Mouse (Mus musculus) megakaryocyte, adult 5-6 weeks (primary cell): ENCODE measurements around the gene Cdc20b. TPM values are rescaled to one million over a fixed set of nuclear protein-coding genes. Genes with fewer than 3 reads are reported as not detected.

ENCODE experiments used
- ATAC-seq: 2 replicates; pipeline ENCODE4 v1.8.0; 2016; ENCODE audit warnings: mild to moderate bottlenecking, inconsistent platforms; ENCODE audit not compliant: poor library complexity, severe bottlenecking
- total RNA-seq, 2 experiments: library from RNA; stranded (forward) in 1 of 2; stranded (reverse) in 1 of 2; fragments of 153-499, 151-499 nt in 1 of 2; fragments of 221-1000, 200-1000 nt in 1 of 2; gene quantifications; 2 replicates each; pipeline versions ENCODE4 v1.2.3 to v1.2.4; 2015 to 2017

Cdc20b gene
- total RNA-seq, 2 experiments from 2014 or later: not detected

DNA sequence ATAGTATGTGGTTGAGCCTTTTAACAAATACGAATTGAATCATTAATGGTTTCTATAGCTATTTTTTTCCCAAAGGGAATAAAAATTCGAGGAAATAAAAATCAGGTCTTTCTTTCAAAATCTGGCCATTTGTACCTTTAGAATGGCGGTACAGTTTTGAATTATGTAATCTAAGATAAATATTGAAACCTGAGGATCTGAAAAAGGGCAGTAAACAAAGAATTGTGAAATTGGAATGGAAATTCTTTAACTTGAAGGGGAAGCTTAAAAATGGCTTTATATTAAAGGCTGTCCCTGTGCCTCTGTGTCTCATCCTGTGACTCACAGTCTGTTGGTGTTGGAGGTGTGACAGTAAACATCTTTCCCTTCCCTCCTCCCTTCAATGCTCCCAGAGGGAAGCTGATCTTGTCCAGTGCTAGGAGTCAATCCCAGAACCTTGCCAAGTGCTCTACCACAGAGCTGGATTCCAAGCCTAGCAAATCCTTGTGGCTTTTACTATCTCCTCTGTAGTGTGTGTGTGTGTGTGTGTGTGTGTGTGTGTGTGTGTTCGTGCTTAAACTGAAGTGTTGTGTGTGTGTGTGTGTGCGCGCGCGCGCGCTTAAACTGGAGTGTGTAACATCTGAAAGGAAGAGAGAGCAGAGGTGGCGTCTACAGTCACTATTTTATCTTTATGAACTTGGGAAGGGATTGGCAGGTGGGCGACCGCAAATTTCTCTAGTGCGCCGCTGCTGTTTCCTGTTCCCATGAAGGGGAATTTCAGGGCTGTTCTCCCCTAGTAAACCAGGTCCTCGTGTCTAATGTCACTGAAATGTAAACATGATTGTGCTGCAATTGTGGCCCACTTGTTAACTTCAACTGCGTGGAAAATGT, 11.4 kb upstream of the Cdc20b start:
- no peak for ATAC-seq

DNA sequence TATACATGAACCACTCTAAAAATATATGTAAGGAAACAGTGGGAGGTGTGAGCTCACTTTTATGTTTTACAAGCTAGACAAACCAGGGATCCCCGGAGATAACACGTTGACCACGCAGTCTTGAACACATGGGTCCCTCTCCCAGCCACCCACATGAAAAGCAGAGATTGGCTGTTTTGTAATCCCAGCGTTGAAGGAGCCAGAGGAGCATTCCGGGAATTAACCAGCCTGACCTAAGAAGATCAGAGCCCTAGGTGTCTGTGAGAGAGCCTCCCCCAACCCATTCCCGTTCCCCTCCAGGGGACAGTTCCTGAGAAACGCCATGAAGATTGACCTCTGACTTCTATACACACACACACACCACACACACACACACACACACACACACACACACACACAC, 3.6 kb upstream of the Cdc20b start:
- no peak for ATAC-seq

DNA sequence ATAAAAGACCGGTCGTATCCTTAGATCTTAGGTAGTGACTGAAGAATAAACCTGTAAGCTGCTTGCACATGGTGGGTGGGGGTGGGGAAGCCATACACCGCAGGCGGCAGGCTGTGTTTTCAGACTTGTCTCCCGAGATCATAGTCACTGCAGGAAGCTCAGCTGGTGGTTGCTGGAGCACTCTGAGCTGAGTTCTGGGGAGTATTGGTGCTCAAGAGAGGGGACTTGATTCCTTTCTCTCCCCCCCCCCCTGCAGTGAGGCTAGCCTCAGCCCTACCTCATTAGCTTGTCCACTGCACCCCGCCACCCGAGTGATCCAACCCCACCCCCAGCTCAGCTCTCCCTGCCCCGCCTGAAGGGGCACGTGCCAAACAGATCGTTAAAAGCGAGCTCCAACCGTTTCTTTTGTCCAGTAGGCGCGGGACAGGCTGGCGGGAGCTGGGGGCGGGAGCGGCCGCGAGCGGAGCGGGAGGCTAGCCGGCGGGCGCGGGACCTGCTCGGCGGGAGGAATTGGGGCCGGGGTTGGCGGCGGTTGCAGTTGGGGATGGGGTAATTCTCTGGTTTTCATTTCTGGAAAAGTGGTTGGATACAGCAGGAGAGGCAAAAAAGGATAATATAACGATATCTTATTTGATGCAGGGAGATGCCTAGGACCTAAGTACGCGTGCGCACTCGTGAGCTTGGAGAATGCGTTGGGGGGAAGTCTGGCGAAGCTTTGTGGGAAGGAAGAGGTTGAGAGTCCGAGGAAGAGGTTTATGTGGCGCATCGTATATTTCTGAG, 2.9 kb upstream of the Cdc20b start:
- no peak for ATAC-seq

DNA sequence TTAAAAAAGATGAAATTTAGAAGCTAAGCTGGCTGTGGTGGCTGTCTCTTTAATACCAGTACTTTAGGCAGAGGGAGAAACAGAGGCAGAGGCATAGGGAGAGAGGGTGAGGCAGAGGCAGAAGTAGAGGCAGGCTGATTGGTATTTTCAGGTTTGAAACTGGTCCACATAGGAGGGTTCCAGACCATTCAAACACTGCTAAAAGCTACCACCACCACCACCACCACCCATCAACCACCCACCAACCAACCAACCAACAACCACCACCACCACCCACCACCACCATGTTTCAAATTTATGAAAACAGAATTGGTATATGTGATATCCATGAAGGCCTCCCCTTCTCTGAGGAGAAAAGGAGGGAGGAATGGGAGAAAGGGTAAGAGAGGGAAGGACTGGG, 2.1 kb upstream of the Cdc20b start:
- no peak for ATAC-seq

DNA sequence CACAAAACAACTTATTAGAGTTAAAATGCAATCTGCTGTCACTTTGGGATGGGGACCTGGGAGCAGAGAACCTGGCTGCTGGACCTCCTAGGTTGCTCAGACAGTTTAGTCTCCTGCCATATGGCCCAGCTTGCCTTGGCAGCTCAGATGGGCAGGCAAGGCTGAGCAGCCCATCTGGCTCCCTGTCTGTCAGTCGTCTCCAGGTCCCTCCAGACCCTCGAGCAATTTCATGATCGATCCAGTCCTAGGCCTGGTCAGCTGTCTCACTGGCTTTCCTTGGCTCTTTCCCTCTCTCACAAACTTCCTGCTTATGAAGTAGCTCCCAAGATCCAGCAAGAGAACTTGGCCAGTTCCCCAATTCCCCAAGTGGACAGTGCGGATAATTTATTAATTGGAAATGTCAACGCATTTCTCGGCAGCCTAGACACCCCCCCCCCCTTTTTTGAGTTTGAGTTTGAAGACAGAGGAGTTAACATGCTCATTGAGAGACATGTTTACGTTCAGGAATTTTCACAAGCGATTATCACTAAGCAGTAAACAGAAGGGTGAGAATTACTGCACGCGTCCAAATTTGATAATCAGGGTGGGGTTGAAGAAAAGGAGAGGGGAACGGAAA, 532 bp upstream of the Cdc20b start:
- ATAC-seq: no peak

DNA sequence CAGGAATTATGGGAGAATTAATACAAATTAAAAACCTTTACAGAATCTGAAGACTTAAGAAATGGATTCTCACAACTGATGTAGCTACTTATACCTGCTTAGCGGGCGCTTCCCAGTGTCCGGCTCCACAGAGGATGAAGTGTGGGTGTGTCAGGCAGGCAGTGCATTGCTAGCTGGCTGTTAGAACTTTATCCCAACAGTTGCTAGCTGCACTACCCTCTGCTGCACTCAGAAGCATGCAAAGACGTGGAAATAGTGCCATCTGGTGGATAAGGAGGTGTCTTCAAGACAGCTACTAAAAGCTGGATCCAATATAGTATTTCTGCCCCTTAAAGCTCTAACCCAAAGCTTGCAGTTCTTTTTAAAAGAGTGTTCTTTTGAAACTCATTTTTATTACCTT, 941 bp downstream of the Cdc20b start:
- ATAC-seq: peak; percentile 73

DNA sequence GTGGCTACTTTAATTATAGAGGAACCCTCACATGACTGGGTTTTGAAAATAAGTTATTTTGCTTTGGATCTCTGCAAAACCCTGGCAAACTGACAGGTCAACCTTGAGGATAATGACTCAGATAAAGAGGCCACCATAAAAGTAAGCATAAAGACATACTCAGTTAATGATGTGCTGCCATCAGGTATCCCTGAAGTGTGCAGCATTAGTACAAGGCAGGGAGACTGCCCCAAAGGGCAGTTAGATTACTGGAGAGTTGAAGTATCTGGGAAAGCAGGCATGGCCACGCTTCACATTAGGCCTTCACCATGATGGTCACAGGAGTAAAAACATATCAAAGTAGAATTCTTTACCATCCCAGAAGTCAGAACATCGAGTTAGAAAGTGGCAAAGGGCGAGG, 10.0 kb downstream of the Cdc20b start:
- no peak for ATAC-seq

DNA sequence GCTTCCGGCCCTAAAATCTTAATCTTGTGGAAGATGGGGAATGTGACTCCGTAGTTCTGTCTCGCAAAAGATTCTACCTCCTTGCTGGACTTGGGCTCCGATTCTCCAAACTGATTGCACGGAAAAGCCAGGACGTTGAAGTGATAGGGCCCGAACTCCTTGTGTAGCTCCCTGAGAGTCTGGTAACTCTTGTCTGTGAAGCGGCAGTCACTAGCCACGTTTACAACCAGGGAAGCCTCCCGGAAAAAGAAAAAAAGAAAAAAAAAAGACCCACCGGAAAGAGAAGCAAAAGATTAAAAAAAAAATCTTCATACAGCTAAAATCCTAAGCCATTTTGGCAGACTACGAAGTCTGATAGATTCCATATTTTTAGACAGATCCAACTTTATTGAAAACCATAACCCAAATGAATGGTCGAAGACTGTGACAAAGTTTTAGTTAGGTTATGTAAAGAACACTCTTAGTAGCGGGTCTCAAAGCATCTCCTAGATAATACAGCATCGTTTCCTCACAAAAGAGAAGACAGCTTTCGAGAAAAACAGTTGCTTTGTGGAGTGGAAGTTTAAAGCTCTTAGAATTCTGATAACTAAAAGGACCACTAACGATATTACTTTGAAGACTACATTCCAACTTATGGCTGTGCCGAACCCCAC, 10.7 kb downstream of the Cdc20b start:
- ATAC-seq: no peak

DNA sequence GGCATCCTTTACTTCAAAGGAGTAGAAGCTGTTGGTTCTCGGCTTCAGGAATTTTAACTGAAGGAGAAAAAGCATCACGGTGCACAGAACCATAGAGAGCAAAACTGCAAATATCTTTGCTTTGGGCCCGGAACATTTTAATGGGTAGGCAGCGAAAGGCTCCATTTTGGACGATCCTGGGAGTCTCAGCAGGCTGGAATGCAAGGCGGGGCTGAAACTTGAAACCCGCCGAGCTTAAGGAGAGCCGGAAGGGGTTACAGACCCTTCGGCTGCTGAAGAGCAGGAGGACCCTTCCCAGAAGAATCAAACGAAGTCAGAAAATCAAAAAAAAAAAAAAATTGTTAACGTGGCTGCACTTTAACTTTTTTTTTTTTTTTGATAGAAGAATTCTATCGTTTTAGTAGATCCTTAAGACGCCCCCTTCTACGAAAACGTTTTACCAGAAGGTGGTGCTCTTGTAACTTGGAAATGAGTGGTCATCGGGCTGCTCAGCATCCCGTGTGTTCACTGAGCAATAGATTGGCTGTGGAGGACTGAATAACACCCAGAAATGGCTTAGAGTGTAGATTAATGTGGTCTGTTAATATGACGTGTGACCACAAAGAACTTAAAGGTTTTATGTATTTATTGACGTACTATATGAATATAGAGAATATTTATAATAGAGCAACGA, 11.4 kb downstream of the Cdc20b start, which contains the start of gene Gpx8:
Gene Gpx8, minus strand, starts transcription at position 200 of the 673 bp plus-strand sequence.
- peak; percentile 40; the same call in 1 of the 2 replicates for ATAC-seq

DNA sequence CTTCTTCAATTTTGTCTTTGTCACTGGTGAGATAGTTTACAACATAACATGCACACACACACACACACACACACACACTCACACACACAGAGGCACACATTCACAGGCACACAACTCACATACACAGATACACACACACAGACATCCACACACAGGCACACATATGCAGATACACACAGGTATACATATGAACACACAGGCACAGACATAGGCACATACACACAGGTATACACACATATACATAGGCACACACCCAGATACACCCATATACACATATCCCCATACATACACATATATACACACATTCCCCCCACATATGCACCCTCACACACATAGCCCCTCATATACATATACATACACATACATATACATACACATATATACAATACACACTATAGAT, 12.1 kb downstream of the Cdc20b start:
- ATAC-seq: no peak

DNA sequence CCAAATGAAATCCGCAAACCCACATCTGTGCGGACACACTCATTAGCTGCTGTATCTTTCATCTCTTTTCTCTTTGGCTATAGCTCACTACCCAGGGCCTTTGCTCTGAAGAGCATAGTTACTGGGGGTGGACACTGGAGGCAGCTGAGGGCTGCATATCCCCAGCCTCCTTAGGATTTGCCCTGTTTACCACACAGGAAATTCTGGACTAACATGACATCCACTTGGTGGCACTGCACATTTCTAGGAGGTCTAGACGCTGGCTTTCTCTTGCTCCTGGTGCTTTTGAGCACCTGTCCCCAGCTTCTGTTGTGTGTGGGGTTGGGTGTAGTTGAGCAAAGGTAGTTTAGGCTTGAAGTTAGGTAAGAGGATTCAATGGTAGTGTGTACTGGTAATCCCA, 12.7 kb downstream of the Cdc20b start:
- no peak for ATAC-seq

DNA sequence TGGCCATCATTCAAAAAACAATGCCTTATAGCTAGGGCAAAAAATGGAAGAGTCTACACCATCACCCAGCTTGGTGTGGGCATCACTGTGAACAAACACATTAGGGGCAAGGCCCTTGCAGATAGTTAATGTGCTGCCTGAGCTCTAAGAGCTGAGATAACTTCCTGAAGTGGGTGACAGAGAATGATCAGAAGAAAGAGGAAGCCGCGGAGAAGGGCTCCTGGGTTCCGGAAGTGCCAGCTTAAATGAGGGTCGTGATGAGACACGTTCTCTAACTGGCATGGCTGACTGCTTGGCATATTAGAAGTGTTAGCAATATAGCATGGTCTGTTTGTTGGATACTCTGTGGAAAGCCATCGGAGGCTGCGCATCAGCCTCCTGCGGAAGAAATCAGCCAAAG, 19.3 kb downstream of the Cdc20b start:
- ATAC-seq: peak; percentile 54

DNA sequence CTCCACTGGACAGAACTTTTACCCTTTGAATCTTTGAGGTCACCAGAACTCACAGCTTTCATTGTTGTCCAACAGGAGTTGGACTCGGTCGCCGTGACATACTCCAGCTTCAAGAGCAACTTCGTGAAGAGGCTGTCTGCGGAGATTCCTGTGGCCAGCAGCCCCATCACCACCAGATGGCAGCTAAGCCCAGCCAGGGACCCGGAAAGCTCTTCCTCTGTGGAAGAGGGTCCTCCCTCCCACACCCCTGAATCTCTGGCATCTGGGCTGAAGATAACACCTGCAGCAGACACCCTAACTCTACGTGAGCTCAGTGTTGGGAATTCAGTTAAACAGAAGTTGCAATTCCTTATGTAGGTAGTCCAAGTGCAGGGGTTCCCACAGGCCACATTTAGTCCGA, 20.9 kb downstream of the Cdc20b start:
- ATAC-seq: no peak

DNA sequence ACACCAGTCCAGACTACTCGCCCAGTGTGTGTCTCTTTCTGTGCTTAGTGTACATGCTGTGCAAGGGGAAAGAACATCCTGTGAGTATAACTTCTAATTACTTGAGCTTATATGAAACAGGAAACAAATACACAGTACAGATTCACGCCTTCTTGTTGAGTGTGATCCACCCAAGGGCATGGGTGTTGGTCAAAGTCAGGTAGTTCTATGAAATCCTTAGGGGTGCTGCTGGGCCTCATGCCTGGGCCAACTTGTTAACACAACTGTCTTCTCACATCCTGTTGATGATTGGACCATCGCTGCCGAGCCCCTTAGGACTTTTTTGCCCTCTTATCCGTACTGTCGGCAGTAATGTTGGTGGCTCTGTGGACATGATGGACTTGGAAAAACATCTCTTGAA, 26.8 kb downstream of the Cdc20b start:
- ATAC-seq: peak; percentile 15; the same call in 1 of the 2 replicates

DNA sequence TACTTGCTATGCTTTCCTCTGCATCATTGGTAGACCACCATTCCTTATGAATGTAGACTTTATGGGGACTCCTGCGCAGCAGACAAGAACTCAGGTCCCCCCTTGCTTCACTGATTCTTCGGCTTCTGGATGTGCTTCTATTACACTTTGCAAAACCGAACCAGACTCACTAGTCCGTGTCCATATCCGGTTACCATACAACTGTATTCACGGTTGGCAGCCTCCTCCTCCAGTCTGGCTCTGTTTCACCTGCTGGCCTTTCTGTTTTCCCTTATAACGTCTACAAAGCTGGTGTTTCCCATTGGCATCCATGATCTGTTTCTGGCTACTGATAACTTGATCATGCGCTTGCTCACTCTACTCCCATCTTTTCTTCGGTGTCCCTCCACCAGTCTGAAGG, 29.6 kb downstream of the Cdc20b start:
- ATAC-seq: no peak

DNA sequence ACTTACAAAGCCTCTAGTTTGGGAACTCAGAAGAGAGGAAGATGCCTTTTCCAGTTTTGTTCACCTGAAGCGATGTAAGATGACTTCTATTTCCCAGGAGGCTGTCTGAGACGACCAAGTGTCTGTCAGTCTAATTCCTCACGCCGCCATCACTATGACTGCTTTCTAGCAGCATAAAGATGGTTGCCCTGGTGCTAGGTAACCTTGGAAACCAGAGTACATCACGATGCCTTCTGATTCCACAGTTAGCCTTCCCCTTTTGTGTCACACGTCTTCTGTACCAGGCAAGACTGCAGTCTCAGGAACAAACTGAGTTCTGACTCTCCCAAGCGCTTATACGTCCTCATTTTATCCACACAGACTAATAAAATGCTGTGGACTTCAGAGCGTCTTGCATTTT, 44.1 kb downstream of the Cdc20b start:
- ATAC-seq: no peak

DNA sequence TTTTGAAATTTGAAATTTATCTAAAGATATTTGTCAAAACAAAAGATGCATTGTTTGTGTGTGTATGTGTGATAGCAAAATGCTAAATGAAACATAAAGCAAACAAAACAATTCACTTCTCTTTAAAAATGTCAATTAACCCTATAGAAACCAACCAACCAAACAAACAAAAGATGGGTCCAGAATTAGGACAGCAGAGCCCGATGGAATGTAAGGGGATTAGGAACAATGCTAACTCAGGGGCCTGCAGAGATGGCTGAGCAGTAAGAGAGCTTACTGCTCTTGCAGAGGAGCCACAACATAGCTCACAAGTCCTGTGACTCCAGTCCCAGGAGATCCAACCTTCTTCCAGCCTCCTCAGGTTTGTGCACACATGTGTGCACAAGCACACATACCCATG, 47.2 kb downstream of the Cdc20b start:
- ATAC-seq: no peak

DNA sequence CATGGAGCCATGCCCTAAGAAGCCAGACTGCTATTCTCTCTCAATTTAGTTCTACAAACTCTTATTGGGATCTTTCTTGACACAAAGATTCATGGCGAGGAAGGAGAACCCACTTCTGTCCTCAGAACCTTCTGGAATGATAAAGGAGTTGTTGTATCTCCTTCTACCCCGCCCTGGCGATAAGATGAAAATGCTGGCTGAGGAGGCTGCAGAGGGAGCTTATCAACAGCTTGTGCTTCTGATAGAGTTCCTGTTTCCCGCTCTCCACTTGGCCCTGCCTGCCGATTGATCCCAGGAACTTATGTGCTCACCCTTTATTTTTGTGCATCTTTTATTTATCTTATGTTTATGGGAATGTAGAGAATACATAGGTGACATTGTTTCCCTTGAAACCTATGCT, 49.8 kb downstream of the Cdc20b start:
- ATAC-seq: no peak

DNA sequence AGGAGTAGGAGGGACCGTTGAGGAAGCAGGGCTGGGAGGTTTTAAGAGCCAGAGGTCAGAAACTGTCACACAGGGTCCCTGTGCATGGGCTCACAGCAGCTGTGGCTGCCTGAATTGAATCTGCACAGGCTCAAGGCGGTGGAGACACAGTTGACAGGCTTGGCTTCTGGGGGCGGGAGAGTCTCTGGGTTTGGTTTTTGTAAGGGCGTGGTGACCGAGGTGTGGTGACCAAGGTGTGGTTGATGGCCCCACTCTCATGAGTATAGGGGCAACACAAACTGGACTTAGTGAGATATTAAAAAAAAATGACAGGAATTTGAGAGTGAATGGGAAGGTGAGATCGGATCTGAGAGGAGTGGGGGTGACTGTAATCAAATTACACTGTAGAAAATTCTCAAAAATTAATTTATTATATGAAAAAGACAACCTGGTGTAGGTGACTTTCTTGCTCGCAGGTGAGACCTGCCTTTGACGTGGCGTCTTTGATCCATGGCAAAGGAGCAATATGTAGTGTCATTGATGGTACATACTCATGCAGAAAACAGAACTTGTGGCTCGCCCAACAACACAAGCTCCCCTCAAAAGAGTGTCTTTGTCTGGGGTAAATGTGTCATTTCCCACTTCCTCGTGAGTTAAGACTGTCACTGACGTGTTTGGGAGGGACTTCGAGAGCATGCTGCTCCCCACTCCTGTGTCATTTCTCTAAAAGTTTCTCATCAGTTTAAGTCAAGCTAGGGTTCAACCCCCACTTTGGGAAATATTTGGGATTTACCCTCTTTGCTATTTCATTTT, 52.5 kb downstream of the Cdc20b start:
- peak; percentile 53 for ATAC-seq

DNA sequence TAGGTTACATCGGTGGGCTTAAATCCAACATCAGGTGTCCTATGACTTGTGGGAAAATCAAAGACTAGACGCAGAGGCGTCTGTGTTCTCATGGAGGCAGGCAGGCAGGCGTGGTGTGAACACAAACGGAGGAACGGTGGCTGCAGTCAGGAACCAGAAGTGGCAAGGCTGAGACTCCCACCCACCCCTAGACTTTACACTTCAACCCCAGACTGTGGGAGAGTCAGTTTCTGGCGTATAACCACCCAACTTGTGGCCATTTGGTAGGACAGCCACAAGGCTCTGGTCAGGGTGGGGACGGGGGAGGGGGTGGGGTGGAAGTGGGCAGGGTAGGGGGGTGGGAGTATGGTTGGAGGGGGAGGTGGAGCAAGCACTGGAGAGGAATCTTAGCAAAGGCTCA, 55.6 kb downstream of the Cdc20b start:
- ATAC-seq: no peak
